Mouse (Mus musculus): ENCODE data around the gene Uchl4. TPM values are rescaled to one million over a fixed set of nuclear protein-coding genes. Genes with fewer than 3 reads are reported as not detected.

Uchl4 gene
- polyA plus RNA-seq, 1 experiment: 2.5 TPM

- Histone ChIP-seq H3K4me3 (ENCODE audit: insufficient read depth, low read length) (no peak overlapping the region), H3K4me1 (ENCODE audit: control insufficient read depth, insufficient read depth, low read length) (peaks cover 3% of the 10 kb centered on the region), H3K27ac (ENCODE audit: insufficient read depth, low read length) (no peak overlapping the region)
- TF ChIP-seq POLR2A (IDR thresholded peaks at IDR 0.05; ENCODE audit: low read depth, low read length): no peak
- TF ChIP-seq CTCF (IDR thresholded peaks at IDR 0.05; ENCODE audit: borderline replicate concordance, insufficient read depth, low read length): no peak
These were observed 14.4 kb downstream of the Uchl4 start for GRCm38 (mm10) chr9:64249371-64249770.

GRCm38 (mm10) chr9:64250111-64250730 is 15.2 kb downstream of the Uchl4 start:
- TF ChIP-seq POLR2A (IDR thresholded peaks at IDR 0.05; ENCODE audit: low read depth, low read length) (no peak), CTCF (IDR thresholded peaks at IDR 0.05; ENCODE audit: borderline replicate concordance, insufficient read depth, low read length) (no peak)
- Histone ChIP-seq H3K4me3 (ENCODE audit: insufficient read depth, low read length) (no peak overlapping the region), H3K4me1 (ENCODE audit: control insufficient read depth, insufficient read depth, low read length) (peaks cover 3% of the 10 kb centered on the region), H3K27ac (ENCODE audit: insufficient read depth, low read length) (no peak overlapping the region)

- Histone ChIP-seq H3K4me3 (ENCODE audit: insufficient read depth, low read length) (peak overlapping the region; percentile 96), H3K27ac (ENCODE audit: insufficient read depth, low read length) (peak overlapping the region; percentile 67; the same call in 1 of the 2 replicates), H3K4me1 (ENCODE audit: control insufficient read depth, insufficient read depth, low read length) (peaks cover 3% of the 10 kb centered on the region)
- TF ChIP-seq CTCF (IDR thresholded peaks at IDR 0.05; ENCODE audit: borderline replicate concordance, insufficient read depth, low read length) (no peak), POLR2A (IDR thresholded peaks at IDR 0.05; ENCODE audit: low read depth, low read length) (no peak)
These were observed 17.6 kb downstream of the Uchl4 start for GRCm38 (mm10) chr9:64252591-64253020.

GRCm38 (mm10) chr9:64253021-64253904 is 18.3 kb downstream of the Uchl4 start, which contains the start of gene Map2k1:
Gene Map2k1, minus strand, starts transcription at chr9:64253631.
- Histone ChIP-seq H3K27ac (ENCODE audit: insufficient read depth, low read length) (peak within 1 kb of the TSS; percentile 67), H3K4me3 (ENCODE audit: insufficient read depth, low read length) (peak within 1 kb of the TSS; percentile 96), H3K4me1 (ENCODE audit: control insufficient read depth, insufficient read depth, low read length) (peaks cover 3% of the 10 kb centered on the region)
- TF ChIP-seq POLR2A (IDR thresholded peaks at IDR 0.05; ENCODE audit: low read depth, low read length) (peak; percentile 99), CTCF (IDR thresholded peaks at IDR 0.05; ENCODE audit: borderline replicate concordance, insufficient read depth, low read length) (peak; percentile 70)

- no peak overlapping the region for H3K4me3 ChIP-seq (ENCODE audit: insufficient read depth, low read length)
- H3K4me1 ChIP-seq (ENCODE audit: control insufficient read depth, insufficient read depth, low read length): no peaks in the 10 kb centered on the region; the same call in none of the 2 replicates
- TF ChIP-seq POLR2A (IDR thresholded peaks at IDR 0.05; ENCODE audit: low read depth, low read length) (no peak), CTCF (IDR thresholded peaks at IDR 0.05; ENCODE audit: borderline replicate concordance, insufficient read depth, low read length) (no peak)
- no peak overlapping the region for H3K27ac ChIP-seq (ENCODE audit: insufficient read depth, low read length)
These were observed 20.4 kb downstream of the Uchl4 start for GRCm38 (mm10) chr9:64255422-64255821.

DNA sequence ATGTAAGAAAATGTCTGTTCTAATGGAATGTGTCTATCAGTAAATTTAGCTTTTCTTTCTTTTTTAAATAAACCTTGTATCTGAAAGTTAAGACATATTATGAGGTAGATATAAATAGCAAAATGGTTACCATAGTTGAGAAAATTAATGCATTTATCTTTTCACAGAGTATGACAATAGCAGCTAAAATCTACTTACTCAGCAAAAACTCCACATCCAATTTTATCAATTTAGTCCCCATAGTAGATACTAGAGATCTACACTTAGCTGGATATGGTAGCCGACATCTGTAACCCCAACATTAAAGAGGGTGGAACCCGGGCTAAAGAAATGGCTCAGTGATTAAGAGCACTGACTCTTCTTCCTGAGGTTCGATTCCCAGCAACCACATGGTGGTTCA is 21.2 kb downstream of the Uchl4 start:
- Histone ChIP-seq H3K4me1 (ENCODE audit: control insufficient read depth, insufficient read depth, low read length) (no peaks in the 10 kb centered on the region; the same call in none of the 2 replicates), H3K4me3 (ENCODE audit: insufficient read depth, low read length) (no peak overlapping the region), H3K27ac (ENCODE audit: insufficient read depth, low read length) (no peak overlapping the region)
- TF ChIP-seq CTCF (IDR thresholded peaks at IDR 0.05; ENCODE audit: borderline replicate concordance, insufficient read depth, low read length): no peak
- no peak for TF ChIP-seq POLR2A (IDR thresholded peaks at IDR 0.05; ENCODE audit: low read depth, low read length)

- no peak for TF ChIP-seq CTCF (IDR thresholded peaks at IDR 0.05; ENCODE audit: borderline replicate concordance, insufficient read depth, low read length)
- no peak for TF ChIP-seq POLR2A (IDR thresholded peaks at IDR 0.05; ENCODE audit: low read depth, low read length)
- Histone ChIP-seq H3K4me1 (ENCODE audit: control insufficient read depth, insufficient read depth, low read length) (no peaks in the 10 kb centered on the region; the same call in 1 of the 2 replicates), H3K4me3 (ENCODE audit: insufficient read depth, low read length) (no peak overlapping the region), H3K27ac (ENCODE audit: insufficient read depth, low read length) (no peak overlapping the region)
These were observed 24.9 kb downstream of the Uchl4 start for GRCm38 (mm10) chr9:64259906-64260305.

DNA sequence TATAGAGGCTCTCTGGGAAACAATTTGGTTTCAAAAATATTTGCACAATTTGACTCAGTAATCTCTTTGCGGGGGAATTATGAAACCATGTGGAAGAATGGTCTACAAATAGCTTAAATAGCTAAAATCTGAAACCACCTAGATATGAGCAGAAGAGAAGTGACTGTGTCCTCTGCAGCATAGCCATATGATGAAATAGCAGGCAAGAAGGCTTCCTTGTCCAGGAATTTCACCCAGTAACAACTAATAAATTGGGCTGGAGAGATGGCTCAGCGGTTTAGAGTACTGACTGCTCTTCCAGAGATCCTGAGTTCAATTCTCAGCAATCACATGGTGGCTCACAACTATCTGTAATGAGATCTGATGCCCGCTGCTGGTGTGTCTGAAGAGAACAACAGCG is 26.0 kb downstream of the Uchl4 start:
- H3K4me1 ChIP-seq (ENCODE audit: control insufficient read depth, insufficient read depth, low read length): no peaks in the 10 kb centered on the region

GRCm38 (mm10) chr9:64264813-64265212 is 29.8 kb downstream of the Uchl4 start:
- TF ChIP-seq POLR2A (IDR thresholded peaks at IDR 0.05; ENCODE audit: low read depth, low read length) (no peak), CTCF (IDR thresholded peaks at IDR 0.05; ENCODE audit: borderline replicate concordance, insufficient read depth, low read length) (no peak)
- H3K27ac ChIP-seq (ENCODE audit: insufficient read depth, low read length): no peak overlapping the region
- no peaks in the 10 kb centered on the region for H3K4me1 ChIP-seq (ENCODE audit: control insufficient read depth, insufficient read depth, low read length)
- H3K4me3 ChIP-seq (ENCODE audit: insufficient read depth, low read length): no peak overlapping the region

More for the DNA sequence above, 26.0 kb downstream of the Uchl4 start:
- Histone ChIP-seq H3K27ac (ENCODE audit: insufficient read depth, low read length) (peak overlapping the region; percentile 99), H3K4me3 (ENCODE audit: insufficient read depth, low read length) (no peak overlapping the region)
- no peak for TF ChIP-seq CTCF (IDR thresholded peaks at IDR 0.05; ENCODE audit: borderline replicate concordance, insufficient read depth, low read length)
- TF ChIP-seq POLR2A (IDR thresholded peaks at IDR 0.05; ENCODE audit: low read depth, low read length): no peak

- no peak for TF ChIP-seq POLR2A (IDR thresholded peaks at IDR 0.05; ENCODE audit: low read depth, low read length)
- no peak for TF ChIP-seq CTCF (IDR thresholded peaks at IDR 0.05; ENCODE audit: borderline replicate concordance, insufficient read depth, low read length)
- H3K4me1 ChIP-seq (ENCODE audit: control insufficient read depth, insufficient read depth, low read length): no peaks in the 10 kb centered on the region
These were observed 32.2 kb downstream of the Uchl4 start for GRCm38 (mm10) chr9:64267231-64267630.

More at GRCm38 (mm10) chr9:64267231-64267630, 32.2 kb downstream of the Uchl4 start:
- Histone ChIP-seq H3K4me3 (ENCODE audit: insufficient read depth, low read length) (no peak overlapping the region), H3K27ac (ENCODE audit: insufficient read depth, low read length) (no peak overlapping the region)

Measured in embryonic fibroblast, embryonic 13.5 days (primary cell).